Mouse (Mus musculus): ENCODE results near the gene Cd55. TPM values are rescaled to one million over a fixed set of nuclear protein-coding genes. Genes with fewer than 3 reads are reported as not detected.

The Cd55 gene
- polyA plus RNA-seq, 1 experiment from 2014 or later: 2.0 TPM

Other genes with a start within 250 kb of the Cd55 start
- gene Cd55b, start 39.7 kb downstream of the Cd55 start, polyA plus RNA-seq (2015; fragmentation: Nextera tagmentation; extraction: Ambion mirVana): not detected in 2 replicates
- gene Zp3r, start 166.9 kb upstream of the Cd55 start, polyA plus RNA-seq (2015; fragmentation: Nextera tagmentation; extraction: Ambion mirVana): not detected in 2 replicates
- not detected in 2 replicates for gene C4bp, start 198.9 kb upstream of the Cd55 start, polyA plus RNA-seq (2015; fragmentation: Nextera tagmentation; extraction: Ambion mirVana)

Measured in forebrain, embryonic 13.5 days (tissue).